Mouse (Mus musculus) adrenal gland, postnatal 10 days (tissue): ENCODE results near the gene Ccdc40. TPM values are rescaled to one million over a fixed set of nuclear protein-coding genes. Genes with fewer than 3 reads are reported as not detected.
"Not testable (repeated sequence)": the region's sequence is repeated elsewhere in the genome, so short reads cannot be mapped to it uniquely, and the experiment has no call there.

Experiments used
- DNase-seq: peaks from one replicate; pipeline ENCODE4 v3.0.0; 2021; ENCODE audit warnings: mixed read lengths
- total RNA-seq, 2 experiments: library from RNA; stranded (reverse); gene quantifications; 2 replicates each; pipeline ENCODE4 v1.2.3; 2021

Ccdc40 gene
- total RNA-seq, 2 experiments from 2014 or later: 0.85 to 1.4 TPM

GRCm38 (mm10) chr11:119285791-119286527, 57.6 kb downstream of the Ccdc40 start:
- DNase-seq: peak; percentile 34

GRCm38 (mm10) chr11:119287207-119287992, 59.0 kb downstream of the Ccdc40 start:
- DNase-seq: no peak

GRCm38 (mm10) chr11:119292861-119293260, 64.5 kb downstream of the Ccdc40 start:
- not testable (repeated sequence) for DNase-seq

- DNase-seq: no peak
Observed at GRCm38 (mm10) chr11:119297996-119298395, 69.6 kb downstream of the Ccdc40 start.

- no peak for DNase-seq
Observed at GRCm38 (mm10) chr11:119298917-119299316, 70.5 kb downstream of the Ccdc40 start.

GRCm38 (mm10) chr11:119299391-119300245, 71.2 kb downstream of the Ccdc40 start, which contains the start of gene Eif4a3:
TSS of gene Eif4a3 (minus strand) at chr11:119300089.
- peak; percentile 98 for DNase-seq

- peak; percentile 34 for DNase-seq
Observed at GRCm38 (mm10) chr11:119300246-119300935, 72.0 kb downstream of the Ccdc40 start.

- no peak for DNase-seq
Observed at GRCm38 (mm10) chr11:119300986-119301385, 72.6 kb downstream of the Ccdc40 start.

- DNase-seq: peak; percentile 62
Observed at GRCm38 (mm10) chr11:119304904-119305712, 76.7 kb downstream of the Ccdc40 start.

GRCm38 (mm10) chr11:119306762-119307657, 78.6 kb downstream of the Ccdc40 start:
- no peak for DNase-seq

GRCm38 (mm10) chr11:119307658-119307867, 79.2 kb downstream of the Ccdc40 start, which contains the start of gene Card14:
TSS of gene Card14 (plus strand) at chr11:119307768.
- DNase-seq: no peak

GRCm38 (mm10) chr11:119307916-119308315, 79.5 kb downstream of the Ccdc40 start:
- DNase-seq: no peak

- no peak for DNase-seq
Observed at GRCm38 (mm10) chr11:119310621-119311020, 82.2 kb downstream of the Ccdc40 start.

GRCm38 (mm10) chr11:119314252-119314936, 86.0 kb downstream of the Ccdc40 start:
- no peak for DNase-seq

Other genes starting within 250 kb of the Ccdc40 start
- gene Enpp7, start 240.4 kb upstream of the Ccdc40 start, total RNA-seq: not detected
- 1 to 10 TPM; 6.7 to 7.9 TPM for gene Cbx2, start 205.6 kb upstream of the Ccdc40 start, total RNA-seq
- 10 to 100 TPM in 1 of 2 experiments, 1 to 10 TPM in 1; 8.8 to 12.3 TPM for gene Cbx8, start 187.6 kb upstream of the Ccdc40 start, total RNA-seq
- 100 to 1,000 TPM in 1 of 2 experiments, 10 to 100 TPM in 1; 52.0 to 133 TPM for gene Cbx4, start 142.4 kb upstream of the Ccdc40 start, total RNA-seq
- 10 to 100 TPM; 19.1 to 21.8 TPM for gene Tbc1d16, start 73 bp upstream of the Ccdc40 start, total RNA-seq
- 10 to 100 TPM; 78.0 to 81.5 TPM for gene Gaa, start 39.3 kb downstream of the Ccdc40 start, total RNA-seq
- gene Eif4a3, start 71.5 kb downstream of the Ccdc40 start, total RNA-seq: 100 to 1,000 TPM; 147 to 153 TPM
- under 1 TPM; 0.30 to 0.33 TPM for gene Card14, start 79.2 kb downstream of the Ccdc40 start, total RNA-seq
- gene Sgsh, start 127.0 kb downstream of the Ccdc40 start, total RNA-seq: 10 to 100 TPM; 11.6 to 15.9 TPM
- gene Slc26a11, start 127.0 kb downstream of the Ccdc40 start, total RNA-seq: 1 to 10 TPM; 6.3 to 6.6 TPM
- 10 to 100 TPM; 19.7 to 29.9 TPM for gene Rnf213, start 164.5 kb downstream of the Ccdc40 start, total RNA-seq